Mouse (Mus musculus) bone marrow macrophage, adult 2 months (primary cell): ENCODE data around the gene Aamp.

ENCODE experiments used
- CTCF ChIP-seq: IDR thresholded peaks from 2 replicates; pipeline ENCODE4 v1.5.1; 2012; ENCODE audit warnings: low read depth, mild to moderate bottlenecking, low read length, moderate library complexity
- POLR2A ChIP-seq: IDR thresholded peaks from 2 replicates; pipeline ENCODE4 v1.6.1; 2012; ENCODE audit warnings: mild to moderate bottlenecking, low read depth, low read length, borderline replicate concordance

GRCm38 (mm10) chr1:74275015-74275414, 9.5 kb downstream of the Aamp start:
- TF ChIP-seq CTCF (no peak), POLR2A (no peak)
